Mouse (Mus musculus): Measurements from ENCODE around the gene Anks1b. TPM values are rescaled to one million over a fixed set of nuclear protein-coding genes. Genes with fewer than 3 reads are reported as not detected.

The Anks1b gene
- polyA plus RNA-seq, 1 experiment from 2014 or later: 13.0 TPM

GRCm38 (mm10) chr10:90966821-90967220 lies 1093.5 kb downstream of the Anks1b start:
- H3K36me3 ChIP-seq (ENCODE audit: control insufficient read depth, insufficient read depth, low read length): no peaks in the 10 kb centered on the region
- no peak overlapping the region for H3K4me3 ChIP-seq (ENCODE audit: low read depth, low read length)
- peaks cover 19% of the 10 kb centered on the region for H3K27me3 ChIP-seq (ENCODE audit: control insufficient read depth, insufficient read depth, low read length)
- no peak overlapping the region for H3K9ac ChIP-seq (ENCODE audit: low read depth, low read length)
- no peak overlapping the region for H3K4me2 ChIP-seq (replicated peaks; ENCODE audit: low read depth, low read length)
- no peaks in the 10 kb centered on the region for H3K9me3 ChIP-seq (ENCODE audit: control insufficient read depth, low read length)
- H3K27ac ChIP-seq (ENCODE audit: low read depth, low read length): no peak overlapping the region
- ATAC-seq (ENCODE audit: low FRiP score) (no peak), DNase-seq (ENCODE audit: low spot score) (no peak)
- H3K4me1 ChIP-seq (replicated peaks; ENCODE audit: control insufficient read depth, insufficient read depth, low read length): 0 out of 2 replicates have a peak, but pooled peaks cover 4% of the 10 kb centered on the region
- WGBS: 25% methylated on average over 9 of the region's 9 CpGs

GRCm38 (mm10) chr10:90968247-90968646 lies 1094.9 kb downstream of the Anks1b start:
- no peak overlapping the region for H3K27ac ChIP-seq (ENCODE audit: low read depth, low read length)
- 95% methylated on average over 10 of the region's 10 CpGs for WGBS
- DNase-seq (ENCODE audit: low spot score) (no peak), ATAC-seq (ENCODE audit: low FRiP score) (no peak)
- no peaks in the 10 kb centered on the region for H3K9me3 ChIP-seq (ENCODE audit: control insufficient read depth, low read length)
- H3K9ac ChIP-seq (ENCODE audit: low read depth, low read length): no peak overlapping the region
- H3K4me3 ChIP-seq (ENCODE audit: low read depth, low read length): no peak overlapping the region
- H3K27me3 ChIP-seq (ENCODE audit: control insufficient read depth, insufficient read depth, low read length): peaks cover 19% of the 10 kb centered on the region
- H3K4me1 ChIP-seq (replicated peaks; ENCODE audit: control insufficient read depth, insufficient read depth, low read length): 0 out of 2 replicates have a peak, but pooled peaks cover 4% of the 10 kb centered on the region
- no peak overlapping the region for H3K4me2 ChIP-seq (replicated peaks; ENCODE audit: low read depth, low read length)
- no peaks in the 10 kb centered on the region for H3K36me3 ChIP-seq (ENCODE audit: control insufficient read depth, insufficient read depth, low read length)

DNA sequence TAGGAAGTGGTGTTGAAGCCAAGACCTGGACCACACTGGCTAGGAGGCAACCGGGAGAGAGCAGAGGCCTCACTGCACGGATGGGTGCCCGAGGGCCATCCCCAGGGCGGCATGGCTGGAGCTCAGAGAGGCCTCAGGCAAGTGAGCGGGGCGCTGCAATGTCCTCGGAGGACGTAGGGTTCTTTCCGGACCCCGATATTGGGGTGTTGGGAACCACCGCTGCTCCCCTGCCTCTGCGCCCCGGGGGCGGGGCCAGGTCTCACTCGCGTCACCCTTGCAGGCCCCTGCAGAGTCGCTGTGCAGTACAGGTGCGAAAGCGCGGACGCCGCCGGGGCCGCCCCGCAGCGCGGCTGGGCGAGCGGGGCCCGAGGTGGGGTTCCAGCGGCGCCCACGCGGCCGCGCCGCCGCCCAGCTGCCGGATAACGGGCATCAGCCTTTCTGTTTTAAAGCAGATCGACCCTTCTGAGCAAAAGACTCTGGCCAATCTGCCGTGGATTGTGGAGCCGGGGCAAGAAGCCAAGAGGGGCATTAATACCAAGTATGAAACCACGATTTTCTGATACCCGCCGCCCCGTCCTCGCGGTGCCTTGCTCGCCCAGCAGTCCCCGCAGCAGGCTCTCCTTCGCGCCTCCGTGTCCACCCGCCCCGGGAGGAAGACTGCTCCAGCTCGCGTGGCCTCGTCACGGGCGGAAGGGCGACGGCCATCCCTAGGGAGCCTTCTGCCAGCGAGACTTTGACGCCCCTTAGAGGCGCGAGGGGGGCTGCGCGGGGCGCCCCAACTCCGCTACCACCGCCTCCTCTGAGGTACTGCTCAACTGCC lies 1096.3 kb downstream of the Anks1b start:
- H3K36me3 ChIP-seq (ENCODE audit: control insufficient read depth, insufficient read depth, low read length): no peaks in the 10 kb centered on the region
- peak overlapping the region; percentile 88 for H3K4me2 ChIP-seq (replicated peaks; ENCODE audit: low read depth, low read length)
- peak overlapping the region; percentile 41 for H3K4me3 ChIP-seq (ENCODE audit: low read depth, low read length)
- WGBS: 3% methylated on average over 71 of the region's 72 CpGs
- H3K27me3 ChIP-seq (ENCODE audit: control insufficient read depth, insufficient read depth, low read length): peaks cover 19% of the 10 kb centered on the region
- DNase-seq (ENCODE audit: low spot score): peak; percentile 61
- H3K9ac ChIP-seq (ENCODE audit: low read depth, low read length): peak overlapping the region; percentile 55
- H3K4me1 ChIP-seq (replicated peaks; ENCODE audit: control insufficient read depth, insufficient read depth, low read length): 0 out of 2 replicates have a peak, but pooled peaks cover 4% of the 10 kb centered on the region
- peak; percentile 54 for ATAC-seq (ENCODE audit: low FRiP score)
- no peaks in the 10 kb centered on the region for H3K9me3 ChIP-seq (ENCODE audit: control insufficient read depth, low read length)
- no peak overlapping the region for H3K27ac ChIP-seq (ENCODE audit: low read depth, low read length)

- no peaks in the 10 kb centered on the region for H3K9me3 ChIP-seq (ENCODE audit: control insufficient read depth, low read length)
- H3K4me2 ChIP-seq (replicated peaks; ENCODE audit: low read depth, low read length): no peak overlapping the region
- H3K27me3 ChIP-seq (ENCODE audit: control insufficient read depth, insufficient read depth, low read length): peaks cover 19% of the 10 kb centered on the region
- WGBS: 35% methylated on average over 4 of the region's 4 CpGs
- H3K4me1 ChIP-seq (replicated peaks; ENCODE audit: control insufficient read depth, insufficient read depth, low read length): 0 out of 2 replicates have a peak, but pooled peaks cover 4% of the 10 kb centered on the region
- no peaks in the 10 kb centered on the region for H3K36me3 ChIP-seq (ENCODE audit: control insufficient read depth, insufficient read depth, low read length)
- H3K4me3 ChIP-seq (ENCODE audit: low read depth, low read length): no peak overlapping the region
- ATAC-seq (ENCODE audit: low FRiP score) (no peak), DNase-seq (ENCODE audit: low spot score) (peak; percentile 43)
- no peak overlapping the region for H3K9ac ChIP-seq (ENCODE audit: low read depth, low read length)
- no peak overlapping the region for H3K27ac ChIP-seq (ENCODE audit: low read depth, low read length)
These were observed 1097.3 kb downstream of the Anks1b start for GRCm38 (mm10) chr10:90970560-90970959.

DNA sequence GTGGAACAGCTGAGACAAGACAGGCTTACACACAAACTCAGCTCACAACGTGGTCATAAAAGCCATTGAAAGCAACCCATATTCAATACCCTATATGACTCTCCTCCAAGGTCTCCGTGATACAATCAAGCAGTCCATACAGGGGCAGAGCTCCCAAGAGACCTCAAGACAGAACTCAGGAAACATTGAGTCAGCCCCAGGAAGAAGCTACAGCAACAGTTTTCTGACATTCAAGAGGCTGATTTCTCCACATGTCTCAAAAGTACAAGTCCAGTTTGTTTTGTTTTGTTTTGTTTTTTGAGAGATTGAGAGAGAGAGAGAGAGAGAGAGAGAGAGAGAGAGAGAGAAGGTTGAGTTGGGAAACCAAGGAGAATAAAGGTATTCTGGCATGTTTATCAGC lies 1100.8 kb downstream of the Anks1b start:
- 0 out of 2 replicates have a peak, but pooled peaks cover 4% of the 10 kb centered on the region for H3K4me1 ChIP-seq (replicated peaks; ENCODE audit: control insufficient read depth, insufficient read depth, low read length)
- H3K36me3 ChIP-seq (ENCODE audit: control insufficient read depth, insufficient read depth, low read length): no peaks in the 10 kb centered on the region
- H3K9me3 ChIP-seq (ENCODE audit: control insufficient read depth, low read length): no peaks in the 10 kb centered on the region
- no peak overlapping the region for H3K9ac ChIP-seq (ENCODE audit: low read depth, low read length)
- no peak overlapping the region for H3K4me3 ChIP-seq (ENCODE audit: low read depth, low read length)
- H3K27me3 ChIP-seq (ENCODE audit: control insufficient read depth, insufficient read depth, low read length): peaks cover 9% of the 10 kb centered on the region
- ATAC-seq (ENCODE audit: low FRiP score) (no peak), DNase-seq (ENCODE audit: low spot score) (no peak)
- no peak overlapping the region for H3K27ac ChIP-seq (ENCODE audit: low read depth, low read length)
- no peak overlapping the region for H3K4me2 ChIP-seq (replicated peaks; ENCODE audit: low read depth, low read length)
- WGBS: 74% methylated on average over 2 of the region's 2 CpGs

DNA sequence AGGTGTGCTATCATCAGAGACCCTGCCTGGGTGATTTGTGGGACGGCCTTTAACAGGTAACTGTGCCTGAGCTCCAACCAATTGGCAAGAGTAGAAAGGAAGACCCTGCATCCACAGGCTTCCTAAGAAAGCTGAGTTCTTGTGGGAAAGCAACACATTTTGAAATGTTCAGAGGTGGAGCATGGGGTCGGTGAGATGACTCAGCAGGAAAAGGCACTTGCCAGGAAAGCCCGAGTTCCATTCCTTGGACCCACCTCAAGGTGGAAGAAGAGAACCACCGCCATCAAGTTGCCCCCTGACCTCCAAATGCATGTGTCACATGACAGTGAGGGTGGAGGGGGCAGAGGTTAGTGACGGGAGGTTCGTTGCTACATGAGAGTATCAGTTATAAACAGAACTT lies 1101.2 kb downstream of the Anks1b start:
- WGBS: 92% methylated on average over 6 of the region's 6 CpGs
- H3K9ac ChIP-seq (ENCODE audit: low read depth, low read length): no peak overlapping the region
- no peaks in the 10 kb centered on the region for H3K36me3 ChIP-seq (ENCODE audit: control insufficient read depth, insufficient read depth, low read length)
- H3K27me3 ChIP-seq (ENCODE audit: control insufficient read depth, insufficient read depth, low read length): peaks cover 5% of the 10 kb centered on the region; the same call in 1 of the 2 replicates
- 0 out of 2 replicates have a peak, but pooled peaks cover 1% of the 10 kb centered on the region for H3K4me1 ChIP-seq (replicated peaks; ENCODE audit: control insufficient read depth, insufficient read depth, low read length)
- no peak overlapping the region for H3K27ac ChIP-seq (ENCODE audit: low read depth, low read length)
- ATAC-seq (ENCODE audit: low FRiP score): no peak
- no peak overlapping the region for H3K4me3 ChIP-seq (ENCODE audit: low read depth, low read length)
- H3K9me3 ChIP-seq (ENCODE audit: control insufficient read depth, low read length): no peaks in the 10 kb centered on the region
- no peak for DNase-seq (ENCODE audit: low spot score)
- H3K4me2 ChIP-seq (replicated peaks; ENCODE audit: low read depth, low read length): no peak overlapping the region

- Histone ChIP-seq H3K27me3 (ENCODE audit: control insufficient read depth, insufficient read depth, low read length) (no peaks in the 10 kb centered on the region), H3K27ac (ENCODE audit: low read depth, low read length) (no peak overlapping the region), H3K4me3 (ENCODE audit: low read depth, low read length) (no peak overlapping the region), H3K9me3 (ENCODE audit: control insufficient read depth, low read length) (no peaks in the 10 kb centered on the region), H3K36me3 (ENCODE audit: control insufficient read depth, insufficient read depth, low read length) (no peaks in the 10 kb centered on the region), H3K9ac (ENCODE audit: low read depth, low read length) (no peak overlapping the region), H3K4me1 (replicated peaks; ENCODE audit: control insufficient read depth, insufficient read depth, low read length) (no peaks in the 10 kb centered on the region), H3K4me2 (replicated peaks; ENCODE audit: low read depth, low read length) (no peak overlapping the region)
- ATAC-seq (ENCODE audit: low FRiP score): no peak
- 93% methylated on average over 4 of the region's 4 CpGs for WGBS
- DNase-seq (ENCODE audit: low spot score): no peak
These were observed 1108.5 kb downstream of the Anks1b start for GRCm38 (mm10) chr10:90981811-90982210.

- Histone ChIP-seq H3K9ac (ENCODE audit: low read depth, low read length) (no peak overlapping the region), H3K27me3 (ENCODE audit: control insufficient read depth, insufficient read depth, low read length) (no peaks in the 10 kb centered on the region), H3K4me1 (replicated peaks; ENCODE audit: control insufficient read depth, insufficient read depth, low read length) (no peaks in the 10 kb centered on the region), H3K4me2 (replicated peaks; ENCODE audit: low read depth, low read length) (no peak overlapping the region), H3K9me3 (ENCODE audit: control insufficient read depth, low read length) (no peaks in the 10 kb centered on the region), H3K36me3 (ENCODE audit: control insufficient read depth, insufficient read depth, low read length) (no peaks in the 10 kb centered on the region), H3K4me3 (ENCODE audit: low read depth, low read length) (no peak overlapping the region), H3K27ac (ENCODE audit: low read depth, low read length) (no peak overlapping the region)
- no peak for DNase-seq (ENCODE audit: low spot score)
- 86% methylated on average over 8 of the region's 8 CpGs for WGBS
- no peak for ATAC-seq (ENCODE audit: low FRiP score)
These were observed 1109.7 kb downstream of the Anks1b start for GRCm38 (mm10) chr10:90983046-90983445.

DNA sequence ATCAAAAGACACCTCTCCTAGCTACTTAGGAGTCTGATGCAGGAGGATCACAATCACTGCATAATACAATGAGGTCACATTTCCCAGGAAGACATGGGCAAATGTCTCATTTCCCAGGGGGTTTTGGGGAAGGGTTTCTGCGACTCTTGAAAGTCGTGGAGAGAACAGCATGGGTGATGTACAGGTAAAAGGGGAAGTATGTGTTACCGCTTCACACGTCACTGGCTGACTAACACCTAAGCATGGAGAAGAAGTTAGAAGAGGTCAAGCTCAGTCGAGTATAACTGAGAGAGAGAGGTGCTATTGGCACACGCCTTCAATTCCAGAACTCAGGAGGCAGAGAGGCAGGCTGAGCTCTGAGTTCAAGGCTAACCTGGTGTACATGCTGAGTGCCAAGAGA lies 1117.0 kb downstream of the Anks1b start:
- Histone ChIP-seq H3K4me3 (ENCODE audit: low read depth, low read length) (no peak overlapping the region), H3K27ac (ENCODE audit: low read depth, low read length) (no peak overlapping the region), H3K4me2 (replicated peaks; ENCODE audit: low read depth, low read length) (no peak overlapping the region), H3K27me3 (ENCODE audit: control insufficient read depth, insufficient read depth, low read length) (no peaks in the 10 kb centered on the region), H3K9ac (ENCODE audit: low read depth, low read length) (no peak overlapping the region), H3K9me3 (ENCODE audit: control insufficient read depth, low read length) (no peaks in the 10 kb centered on the region), H3K36me3 (ENCODE audit: control insufficient read depth, insufficient read depth, low read length) (0 out of 2 replicates have a peak, but pooled peaks cover 3% of the 10 kb centered on the region), H3K4me1 (replicated peaks; ENCODE audit: control insufficient read depth, insufficient read depth, low read length) (no peaks in the 10 kb centered on the region)
- ATAC-seq (ENCODE audit: low FRiP score) (no peak), DNase-seq (ENCODE audit: low spot score) (no peak)
- 89% methylated on average over 6 of the region's 6 CpGs for WGBS
